Mouse (Mus musculus) lung, postnatal 10 days (tissue): ENCODE results near the gene Iqcf5.
"Not testable (repeated sequence)": the region's sequence is repeated elsewhere in the genome, so short reads cannot be mapped to it uniquely, and the experiment has no call there.

ENCODE experiments used
- DNase-seq: peaks from one replicate; pipeline ENCODE4 v3.0.0; 2021

The Iqcf5 gene

DNA sequence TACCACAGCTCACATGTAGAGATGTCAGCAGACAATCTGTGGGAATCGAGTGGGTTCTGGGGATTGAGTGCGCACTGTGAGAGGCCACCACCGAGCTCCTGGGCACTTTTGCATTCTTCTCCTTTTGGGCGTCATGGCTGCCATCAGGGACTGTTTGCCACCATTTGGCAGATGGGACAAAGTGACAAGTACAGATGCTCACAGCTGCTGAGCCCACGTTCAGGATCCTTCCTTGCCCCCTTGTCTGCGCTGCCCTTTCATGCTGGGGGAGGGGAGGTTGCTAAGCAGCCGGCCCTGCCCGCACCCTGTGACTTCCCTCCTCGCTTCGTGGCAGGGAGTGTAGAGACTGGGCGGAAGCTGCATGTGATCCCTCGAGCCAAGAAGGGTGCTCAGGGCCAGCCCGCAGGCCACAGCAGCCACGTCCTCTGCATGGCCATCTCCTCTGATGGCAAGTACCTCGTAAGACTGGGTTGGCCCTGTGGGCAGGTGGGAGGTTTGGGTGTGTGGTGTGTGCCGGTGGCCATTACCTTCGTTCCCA lies 31.7 kb upstream of the Iqcf5 start:
- no peak for DNase-seq

DNA sequence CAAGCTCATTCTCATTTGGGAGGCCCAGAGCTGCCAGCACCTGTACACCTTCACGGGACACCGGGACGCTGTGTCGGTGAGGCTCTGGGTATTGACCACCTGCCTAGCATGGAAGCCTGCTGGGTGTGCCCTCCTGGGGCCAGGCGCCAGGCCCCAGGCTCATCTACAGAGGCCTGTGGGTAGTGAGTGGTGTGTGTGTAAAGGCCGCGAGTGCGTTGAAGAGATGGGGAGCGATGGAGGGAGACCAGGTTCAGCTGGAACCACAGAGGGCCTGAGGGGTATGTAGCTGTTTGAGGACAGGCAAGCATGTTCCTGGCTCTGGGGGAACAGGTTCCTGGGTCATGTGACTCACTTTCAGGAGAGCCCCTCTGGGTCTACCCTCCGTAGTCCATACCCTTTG lies 31.2 kb upstream of the Iqcf5 start:
- DNase-seq = no peak

DNA sequence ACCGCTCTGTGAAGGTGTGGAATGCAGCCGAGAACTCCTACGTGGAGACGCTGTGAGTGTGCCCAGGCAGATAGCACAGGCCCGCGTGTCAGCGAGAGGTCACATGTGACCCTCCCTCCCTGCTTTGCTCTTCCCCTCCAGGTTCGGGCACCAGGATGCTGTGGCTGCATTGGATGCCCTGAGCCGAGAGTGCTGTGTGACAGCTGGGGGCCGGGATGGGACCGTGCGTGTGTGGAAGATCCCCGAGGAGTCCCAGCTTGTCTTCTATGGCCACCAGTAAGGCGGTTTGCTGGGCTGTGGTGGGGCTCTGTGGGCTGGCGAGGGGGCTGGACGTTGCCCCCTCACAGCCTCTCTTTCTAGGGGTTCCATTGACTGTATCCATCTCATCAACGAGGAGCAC lies 30.8 kb upstream of the Iqcf5 start:
- no peak for DNase-seq

DNA sequence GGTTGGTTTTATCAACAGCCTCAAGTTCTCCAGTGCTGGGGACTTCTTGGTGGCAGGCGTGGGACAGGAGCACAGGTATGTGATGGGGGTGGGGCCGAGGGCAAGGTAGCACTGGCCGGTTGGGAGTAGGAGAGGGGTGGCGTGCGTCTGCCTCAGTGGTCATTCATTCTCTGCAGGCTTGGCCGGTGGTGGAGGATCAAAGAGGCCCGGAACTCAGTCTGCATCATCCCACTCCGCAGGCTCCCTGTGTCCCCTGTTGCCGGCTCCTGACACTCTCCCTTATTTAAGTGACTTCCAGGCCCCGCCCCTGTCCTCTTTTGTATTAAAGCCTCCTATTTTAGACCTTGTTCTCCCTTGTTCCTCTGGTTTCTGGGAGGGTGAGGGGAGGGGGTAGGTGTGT lies 29.3 kb upstream of the Iqcf5 start:
- DNase-seq = no peak

DNA sequence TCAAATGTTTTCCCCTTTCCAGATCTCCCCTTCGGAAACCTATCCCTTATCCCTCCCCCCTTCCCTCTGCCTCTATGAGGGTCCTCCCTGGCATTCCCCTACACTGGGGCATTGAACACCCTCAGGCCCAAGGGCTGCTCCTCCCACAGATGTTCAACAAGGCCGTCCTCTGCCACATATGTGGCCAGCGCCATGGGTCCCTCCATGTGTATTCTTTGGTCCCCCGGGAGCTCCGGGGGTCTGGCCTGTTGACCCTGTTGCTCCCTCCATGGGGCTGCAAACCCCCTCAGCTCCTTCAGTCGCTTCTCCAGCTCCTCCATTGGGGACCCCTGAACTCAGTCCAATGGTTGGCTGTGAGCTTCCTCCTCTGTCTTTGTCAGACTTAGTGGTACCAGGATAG lies 26.8 kb upstream of the Iqcf5 start:
- DNase-seq = not testable (repeated sequence)

DNA sequence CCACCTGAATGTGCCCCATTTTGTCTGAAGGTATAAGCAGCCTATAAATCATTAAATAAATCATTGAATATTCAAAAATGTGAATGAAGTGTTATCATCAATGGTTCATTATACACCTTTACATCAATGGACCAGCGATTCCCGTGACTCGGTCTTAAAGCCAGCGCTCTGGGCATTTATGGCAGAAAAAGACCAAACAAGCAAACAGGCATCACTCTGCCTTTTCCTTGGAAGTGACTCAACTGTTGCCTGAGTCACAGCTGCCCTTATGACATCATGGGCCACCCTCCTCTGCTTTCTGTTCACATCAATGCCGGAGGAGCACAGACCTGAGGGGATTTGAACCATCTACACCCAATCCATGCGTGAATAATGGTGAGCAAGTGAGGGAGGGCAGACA lies 14.7 kb upstream of the Iqcf5 start, which contains the start of gene Iqcf1:
Iqcf1 (plus strand) TSS at position 301 of the 400 bp plus-strand sequence.
- DNase-seq = no peak

DNA sequence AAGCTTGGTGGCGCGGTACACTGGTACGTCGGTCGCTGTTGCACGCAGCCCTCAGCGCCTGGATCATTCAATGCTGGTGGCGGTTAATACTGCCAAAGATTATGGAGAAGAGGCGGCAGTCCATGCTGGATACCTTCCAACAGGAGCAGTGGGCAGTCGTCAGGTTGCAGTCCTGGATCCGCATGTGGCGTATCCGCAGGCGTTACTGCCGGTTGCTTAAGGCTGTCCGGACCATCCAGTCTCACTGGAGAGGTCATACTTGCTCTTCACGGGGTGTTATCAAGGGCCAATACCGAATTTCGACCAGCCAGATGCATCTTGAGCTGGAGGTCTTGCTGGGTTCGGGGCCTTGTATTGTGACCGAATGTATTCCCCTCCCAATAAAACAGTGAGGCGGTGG lies 12.5 kb upstream of the Iqcf5 start:
- no peak for DNase-seq

DNA sequence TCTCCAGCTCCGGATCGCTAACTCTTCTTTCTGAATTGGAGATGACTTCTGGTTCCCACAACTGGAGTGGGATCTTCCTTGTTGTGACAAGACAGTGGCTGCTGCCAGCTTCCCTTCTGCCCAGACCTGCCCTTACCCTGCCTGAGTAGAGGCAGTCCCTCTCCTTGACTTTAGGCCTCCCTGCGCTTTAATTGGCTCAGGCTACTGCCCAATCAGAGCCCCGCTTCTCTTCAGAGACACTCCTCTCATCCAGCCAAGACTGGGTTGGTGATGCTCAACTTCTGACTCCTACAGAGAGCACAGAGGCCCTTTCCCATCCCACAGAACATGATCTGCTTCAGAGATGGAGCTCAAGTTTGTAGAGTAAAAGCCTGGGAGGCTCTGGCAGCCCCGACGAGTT lies 10.1 kb upstream of the Iqcf5 start:
- DNase-seq = no peak

DNA sequence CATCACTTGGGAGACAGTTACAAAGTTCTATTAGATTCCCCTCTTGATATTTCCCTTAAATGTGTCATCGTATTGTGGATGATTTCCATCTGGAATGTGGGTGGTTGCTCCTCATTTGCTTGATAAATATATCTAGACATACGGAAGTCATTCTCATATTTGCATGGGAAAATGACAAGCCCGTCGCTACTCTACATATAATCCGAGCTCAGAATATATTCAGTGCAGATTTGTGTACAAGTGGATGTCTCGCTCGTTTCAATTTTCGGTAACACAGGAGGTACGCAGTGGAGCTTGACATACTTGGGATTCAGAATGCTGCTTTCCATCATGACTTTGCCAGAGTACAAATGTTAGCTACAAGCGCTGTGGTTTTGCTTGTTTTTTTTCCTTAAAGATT lies 5.0 kb upstream of the Iqcf5 start:
- DNase-seq = no peak

DNA sequence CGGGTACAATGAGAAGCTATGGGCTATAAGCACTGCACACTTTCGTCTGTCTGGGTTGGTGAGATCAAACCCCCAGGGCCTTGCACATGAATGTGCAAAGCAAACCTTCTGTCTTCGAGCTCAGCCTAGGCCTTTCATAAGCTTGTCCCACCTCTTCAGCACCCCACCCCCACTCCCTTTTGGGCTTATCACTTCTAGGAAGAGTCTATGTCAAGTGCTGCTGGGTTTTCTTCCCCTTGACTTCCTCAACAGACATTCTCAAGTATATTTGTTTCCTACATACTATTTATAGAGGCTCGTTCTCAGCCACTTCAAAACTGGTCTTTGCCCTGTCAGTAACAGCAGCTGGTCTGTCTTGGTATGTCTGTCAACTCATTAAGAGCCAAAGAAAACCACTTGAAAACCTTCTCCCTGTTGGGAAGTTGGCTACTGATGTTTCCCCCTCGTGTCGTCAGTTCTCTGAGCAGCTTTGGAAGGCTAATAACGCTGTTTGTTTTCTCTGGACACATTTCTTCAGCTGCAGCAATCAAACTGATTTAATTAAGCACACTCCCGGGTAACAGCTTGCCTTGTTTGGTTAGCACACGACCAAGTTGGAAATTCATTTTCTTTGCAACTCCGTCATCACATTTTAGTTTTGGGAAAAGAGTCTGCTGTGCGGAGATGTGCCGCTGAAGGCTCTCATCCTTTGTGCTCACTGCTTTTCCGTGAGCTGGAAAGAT lies 1.5 kb upstream of the Iqcf5 start:
- DNase-seq = peak; percentile 64

DNA sequence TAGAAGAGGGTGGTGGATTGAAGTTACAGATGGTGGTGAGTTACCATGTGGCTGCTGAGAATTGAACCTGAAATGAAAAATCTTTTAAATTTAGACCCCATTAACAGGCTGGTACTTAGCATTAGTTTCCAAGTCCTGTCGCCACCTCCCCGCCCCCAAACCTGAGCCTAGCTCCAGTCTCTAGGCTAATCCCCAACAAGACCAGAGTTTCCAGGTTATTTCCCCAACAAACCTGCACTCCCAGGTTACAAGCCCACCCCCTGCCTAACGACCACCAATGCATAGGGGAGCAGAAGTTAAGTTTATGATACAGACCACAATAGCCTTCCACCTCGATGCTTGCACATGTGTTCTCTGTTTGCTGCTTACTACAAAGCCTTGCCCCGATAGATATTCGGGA lies 807 bp upstream of the Iqcf5 start:
- no peak for DNase-seq

DNA sequence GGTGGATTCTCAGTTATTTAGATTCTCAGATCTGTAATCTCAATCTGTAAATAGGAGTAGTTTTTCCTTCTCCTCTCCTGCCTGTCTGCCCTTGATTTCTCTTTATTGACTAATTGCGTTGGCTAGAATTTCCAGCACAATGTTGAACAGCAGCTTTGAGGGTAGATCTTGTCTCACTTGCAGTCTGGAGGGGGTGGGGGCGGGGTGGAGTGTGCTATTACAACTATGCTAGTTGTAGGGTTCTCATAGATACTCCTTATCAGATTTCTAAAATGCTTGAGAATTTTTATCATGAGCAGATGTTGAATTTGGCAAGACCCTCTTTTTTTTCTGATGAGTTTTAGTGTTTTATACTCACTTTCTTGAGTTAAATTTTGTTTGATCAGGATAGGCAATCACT lies 5.1 kb downstream of the Iqcf5 start:
- DNase-seq = no peak

DNA sequence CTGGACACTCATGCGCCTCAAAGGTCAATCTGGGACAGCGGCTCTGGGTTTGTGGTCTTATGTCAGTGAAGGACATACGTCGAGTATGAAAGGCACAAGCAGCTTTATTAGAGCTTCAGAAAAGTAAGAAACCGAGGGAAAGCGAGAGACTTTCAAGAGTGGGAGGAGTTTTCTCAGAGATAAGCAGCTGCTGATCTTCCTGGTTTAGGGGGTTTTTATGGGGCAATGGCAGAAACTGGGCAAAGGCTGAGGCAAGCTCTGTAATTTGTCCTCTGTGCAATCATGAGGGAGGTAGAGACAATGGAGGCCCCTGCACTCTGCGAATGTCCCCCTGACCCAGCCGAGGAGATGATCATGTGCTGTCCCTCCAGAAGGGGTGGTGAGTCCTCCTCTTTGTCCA lies 5.5 kb downstream of the Iqcf5 start:
- no peak for DNase-seq

DNA sequence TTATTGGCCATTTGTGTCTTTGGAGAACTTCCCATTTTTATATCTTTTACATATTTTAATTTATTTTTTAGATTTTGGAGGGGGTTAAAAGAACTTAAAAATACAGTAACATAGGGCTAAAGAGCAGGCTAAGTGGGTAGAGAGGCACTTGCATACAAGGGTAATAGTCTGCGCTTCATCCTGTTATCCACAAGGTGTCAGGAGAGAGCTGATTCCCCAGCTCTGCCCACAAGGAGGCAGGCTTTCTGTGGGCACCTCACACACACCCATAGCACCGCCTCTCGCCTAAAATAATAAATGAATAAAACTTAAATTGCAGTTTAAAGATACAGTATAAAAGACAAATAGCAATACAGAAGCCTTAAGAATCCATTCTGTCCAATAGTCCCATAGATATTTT lies 17.5 kb downstream of the Iqcf5 start:
- peak; percentile 31 for DNase-seq

DNA sequence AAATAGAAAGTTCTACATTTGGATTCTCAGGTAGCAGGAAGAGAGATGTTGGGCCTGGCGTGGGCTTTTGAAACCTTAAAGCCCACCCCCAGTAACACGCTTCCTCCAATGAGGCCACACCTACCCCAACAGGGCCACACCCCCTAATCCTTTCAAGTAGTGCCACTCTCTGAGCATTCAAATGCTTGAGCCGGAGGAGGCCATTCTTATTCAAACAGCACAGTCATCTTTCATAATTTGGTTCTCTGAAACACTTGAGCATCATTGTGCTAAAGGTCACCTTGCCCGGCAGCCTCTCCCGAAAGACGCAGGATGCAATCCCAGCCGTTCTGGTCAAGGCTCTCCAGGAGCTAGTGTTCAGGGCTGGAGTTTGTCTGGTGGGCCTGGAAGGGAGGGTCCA lies 19.9 kb downstream of the Iqcf5 start:
- DNase-seq = no peak

DNA sequence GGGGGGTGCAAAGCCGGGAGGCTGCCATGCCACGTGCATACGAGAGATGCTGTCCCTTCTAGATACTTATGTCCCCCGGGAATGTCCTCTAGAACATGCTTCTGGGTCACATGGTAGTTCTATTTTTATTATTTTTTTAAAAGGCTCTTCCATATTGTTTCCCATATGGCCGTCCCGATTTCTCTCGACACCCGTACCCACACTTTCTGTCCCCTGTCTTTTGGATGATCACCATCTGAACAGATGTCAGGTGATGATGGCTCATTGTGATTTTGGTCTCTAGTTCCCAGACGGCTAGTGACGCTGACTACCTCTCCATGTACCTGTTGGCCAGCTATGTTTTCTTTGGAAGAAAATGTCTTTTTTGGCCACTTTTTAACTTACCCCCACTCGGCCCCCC lies 20.6 kb downstream of the Iqcf5 start:
- no peak for DNase-seq

DNA sequence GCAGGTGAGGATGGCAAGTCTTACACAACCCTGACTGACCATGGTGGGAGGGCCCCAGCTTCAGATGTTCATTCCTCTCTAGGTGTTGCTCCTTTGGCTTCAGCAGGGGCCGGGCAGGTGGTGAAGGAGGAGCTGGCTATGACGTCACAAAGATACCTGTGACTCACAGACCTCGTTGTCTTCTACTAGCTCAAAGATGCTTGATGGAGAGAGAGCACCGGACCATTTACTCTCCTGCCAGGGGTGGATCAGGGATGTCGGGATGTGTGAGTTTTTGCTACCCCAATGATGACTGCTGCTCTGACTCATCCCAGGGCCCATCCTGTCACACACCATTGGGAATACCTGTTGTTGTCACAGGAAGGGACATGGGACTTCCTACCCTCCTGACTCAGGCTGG lies 47.2 kb downstream of the Iqcf5 start, which contains the start of gene Iqcf3:
Iqcf3 (minus strand) TSS at position 101 of the 400 bp plus-strand sequence.
- DNase-seq = no peak

DNA sequence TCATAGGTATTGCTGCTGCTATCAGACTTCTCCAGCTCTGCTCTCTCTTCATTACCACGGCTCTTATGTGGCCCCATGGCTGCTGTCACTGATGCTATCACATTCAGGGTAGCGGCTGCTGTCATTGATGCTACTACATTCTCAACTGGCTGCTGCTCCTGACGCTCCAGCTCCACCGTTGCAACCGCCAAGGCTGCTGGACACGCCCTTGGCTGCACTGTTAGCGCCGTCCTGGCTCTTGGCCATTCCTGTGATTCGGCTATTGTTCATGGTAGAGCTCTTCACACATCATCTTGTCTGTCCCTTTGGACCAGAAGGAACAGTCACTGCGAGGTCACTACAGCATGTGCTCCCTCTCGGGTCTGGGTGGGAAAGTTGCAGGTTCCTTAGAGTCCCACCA lies 47.9 kb downstream of the Iqcf5 start:
- no peak for DNase-seq

DNA sequence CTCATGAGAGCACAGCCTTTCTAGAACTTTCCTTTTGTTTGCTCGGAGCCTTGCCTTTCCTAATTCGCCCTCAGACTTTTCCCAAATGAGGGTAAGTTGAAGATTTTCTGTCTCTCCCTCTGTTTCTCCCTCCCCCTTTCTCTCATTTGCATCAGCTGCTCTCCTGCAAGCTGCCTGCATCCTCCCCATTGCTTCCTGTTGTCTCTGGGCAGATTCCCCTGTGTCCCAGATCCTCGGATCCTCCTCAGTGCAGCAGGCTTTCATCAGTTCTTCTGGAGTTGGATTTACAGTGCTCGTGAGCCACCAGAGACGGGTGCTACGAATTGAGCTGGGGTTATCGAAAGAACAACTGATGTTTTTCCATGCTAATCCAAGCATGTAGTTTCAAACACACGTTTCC lies 49.7 kb downstream of the Iqcf5 start:
- no peak for DNase-seq
